Mouse (Mus musculus): Measurements from ENCODE around the gene Snx14. TPM values are rescaled to one million over a fixed set of nuclear protein-coding genes. Genes with fewer than 3 reads are reported as not detected.
A peak's percentile ranks its signal among the peaks of the same experiment; 100 is the strongest.

Snx14 gene
- polyA plus RNA-seq, 1 experiment from 2014 or later, result 19.6 TPM

GRCm38 (mm10) chr9:88404515-88404914 is 34.2 kb downstream of the Snx14 start:
- peak overlapping the region; percentile 31; the same call in 1 of the 2 replicates for H3K4me2 ChIP-seq
- WGBS, result 69% methylated on average over 6 of the region's 6 CpGs
- H3K27me3 ChIP-seq (replicated peaks; ENCODE audit: control insufficient read depth, insufficient read depth, low read length), result no peaks in the 10 kb centered on the region
- H3K27ac ChIP-seq (ENCODE audit: low read depth, low read length), result no peak overlapping the region
- no peak overlapping the region for H3K9ac ChIP-seq (ENCODE audit: low read depth, low read length)
- H3K4me3 ChIP-seq (ENCODE audit: low read depth, low read length), result no peak overlapping the region
- peaks cover 8% of the 10 kb centered on the region; the same call in 1 of the 2 replicates for H3K36me3 ChIP-seq (ENCODE audit: control insufficient read depth, insufficient read depth, low read length)
- ATAC-seq (replicated peaks; ENCODE audit: low FRiP score) (no peak), DNase-seq (ENCODE audit: low spot score) (no peak)
- H3K4me1 ChIP-seq (replicated peaks; ENCODE audit: control insufficient read depth, insufficient read depth, low read length), result no peaks in the 10 kb centered on the region
- H3K9me3 ChIP-seq (ENCODE audit: control insufficient read depth, low read length), result no peaks in the 10 kb centered on the region

- no peaks in the 10 kb centered on the region for H3K27me3 ChIP-seq (replicated peaks; ENCODE audit: control insufficient read depth, insufficient read depth, low read length)
- no peak overlapping the region for H3K4me3 ChIP-seq (ENCODE audit: low read depth, low read length)
- H3K9me3 ChIP-seq (ENCODE audit: control insufficient read depth, low read length), result no peaks in the 10 kb centered on the region
- peak overlapping the region; percentile 31; the same call in 1 of the 2 replicates for H3K4me2 ChIP-seq
- DNase-seq (ENCODE audit: low spot score) (no peak), ATAC-seq (replicated peaks; ENCODE audit: low FRiP score) (peak; percentile 92)
- WGBS, result 40% methylated on average over 10 of the region's 10 CpGs
- H3K36me3 ChIP-seq (ENCODE audit: control insufficient read depth, insufficient read depth, low read length), result peaks cover 6% of the 10 kb centered on the region; the same call in 1 of the 2 replicates
- H3K27ac ChIP-seq (ENCODE audit: low read depth, low read length), result no peak overlapping the region
- no peak overlapping the region for H3K9ac ChIP-seq (ENCODE audit: low read depth, low read length)
- H3K4me1 ChIP-seq (replicated peaks; ENCODE audit: control insufficient read depth, insufficient read depth, low read length), result no peaks in the 10 kb centered on the region
These were observed 34.7 kb downstream of the Snx14 start for GRCm38 (mm10) chr9:88404088-88404487.

- H3K4me3 ChIP-seq (ENCODE audit: low read depth, low read length), result no peak overlapping the region
- H3K9me3 ChIP-seq (ENCODE audit: control insufficient read depth, low read length), result no peaks in the 10 kb centered on the region
- WGBS, result 70% methylated on average over 1 of the region's 1 CpGs
- no peaks in the 10 kb centered on the region for H3K27me3 ChIP-seq (replicated peaks; ENCODE audit: control insufficient read depth, insufficient read depth, low read length)
- no peak overlapping the region for H3K27ac ChIP-seq (ENCODE audit: low read depth, low read length)
- ATAC-seq (replicated peaks; ENCODE audit: low FRiP score), result no peak
- peaks cover 9% of the 10 kb centered on the region; the same call in 1 of the 2 replicates for H3K36me3 ChIP-seq (ENCODE audit: control insufficient read depth, insufficient read depth, low read length)
- H3K4me2 ChIP-seq, result no peak overlapping the region
- no peaks in the 10 kb centered on the region for H3K4me1 ChIP-seq (replicated peaks; ENCODE audit: control insufficient read depth, insufficient read depth, low read length)
- no peak overlapping the region for H3K9ac ChIP-seq (ENCODE audit: low read depth, low read length)
- DNase-seq (ENCODE audit: low spot score), result no peak
These were observed 40.3 kb downstream of the Snx14 start for GRCm38 (mm10) chr9:88398461-88398860.

GRCm38 (mm10) chr9:88394852-88395251 is 43.9 kb downstream of the Snx14 start:
- Histone ChIP-seq H3K9me3 (ENCODE audit: control insufficient read depth, low read length) (no peaks in the 10 kb centered on the region), H3K9ac (ENCODE audit: low read depth, low read length) (no peak overlapping the region), H3K36me3 (ENCODE audit: control insufficient read depth, insufficient read depth, low read length) (peaks cover 11% of the 10 kb centered on the region; the same call in 1 of the 2 replicates), H3K4me3 (ENCODE audit: low read depth, low read length) (no peak overlapping the region), H3K4me1 (replicated peaks; ENCODE audit: control insufficient read depth, insufficient read depth, low read length) (no peaks in the 10 kb centered on the region), H3K27ac (ENCODE audit: low read depth, low read length) (no peak overlapping the region), H3K27me3 (replicated peaks; ENCODE audit: control insufficient read depth, insufficient read depth, low read length) (no peaks in the 10 kb centered on the region), H3K4me2 (no peak overlapping the region)
- WGBS, result 85% methylated on average over 8 of the region's 8 CpGs
- no peak for ATAC-seq (replicated peaks; ENCODE audit: low FRiP score)
- DNase-seq (ENCODE audit: low spot score), result no peak

GRCm38 (mm10) chr9:88388826-88389225 is 49.9 kb downstream of the Snx14 start:
- H3K9me3 ChIP-seq (ENCODE audit: control insufficient read depth, low read length), result no peaks in the 10 kb centered on the region
- 89% methylated on average over 5 of the region's 5 CpGs for WGBS
- ATAC-seq (replicated peaks; ENCODE audit: low FRiP score), result no peak

GRCm38 (mm10) chr9:88380542-88380941 is 58.2 kb downstream of the Snx14 start:
- WGBS, result 62% methylated on average over 1 of the region's 1 CpGs
- no peak for ATAC-seq (replicated peaks; ENCODE audit: low FRiP score)
- H3K9ac ChIP-seq (ENCODE audit: low read depth, low read length), result no peak overlapping the region
- DNase-seq (ENCODE audit: low spot score), result no peak
- no peaks in the 10 kb centered on the region for H3K27me3 ChIP-seq (replicated peaks; ENCODE audit: control insufficient read depth, insufficient read depth, low read length)
- H3K4me2 ChIP-seq, result no peak overlapping the region
- H3K4me3 ChIP-seq (ENCODE audit: low read depth, low read length), result no peak overlapping the region
- H3K27ac ChIP-seq (ENCODE audit: low read depth, low read length), result no peak overlapping the region
- no peaks in the 10 kb centered on the region for H3K4me1 ChIP-seq (replicated peaks; ENCODE audit: control insufficient read depth, insufficient read depth, low read length)
- H3K36me3 ChIP-seq (ENCODE audit: control insufficient read depth, insufficient read depth, low read length), result peaks cover 2% of the 10 kb centered on the region; the same call in 1 of the 2 replicates
- no peaks in the 10 kb centered on the region for H3K9me3 ChIP-seq (ENCODE audit: control insufficient read depth, low read length)

More at GRCm38 (mm10) chr9:88388826-88389225, 49.9 kb downstream of the Snx14 start:
- Histone ChIP-seq H3K4me3 (ENCODE audit: low read depth, low read length) (no peak overlapping the region), H3K27ac (ENCODE audit: low read depth, low read length) (no peak overlapping the region), H3K27me3 (replicated peaks; ENCODE audit: control insufficient read depth, insufficient read depth, low read length) (no peaks in the 10 kb centered on the region), H3K4me1 (replicated peaks; ENCODE audit: control insufficient read depth, insufficient read depth, low read length) (no peaks in the 10 kb centered on the region), H3K9ac (ENCODE audit: low read depth, low read length) (no peak overlapping the region), H3K36me3 (ENCODE audit: control insufficient read depth, insufficient read depth, low read length) (peaks cover 6% of the 10 kb centered on the region; the same call in 1 of the 2 replicates), H3K4me2 (no peak overlapping the region)
- no peak for DNase-seq (ENCODE audit: low spot score)

- Histone ChIP-seq H3K27me3 (replicated peaks; ENCODE audit: control insufficient read depth, insufficient read depth, low read length) (no peaks in the 10 kb centered on the region), H3K4me2 (no peak overlapping the region), H3K4me3 (ENCODE audit: low read depth, low read length) (no peak overlapping the region), H3K9ac (ENCODE audit: low read depth, low read length) (no peak overlapping the region), H3K36me3 (ENCODE audit: control insufficient read depth, insufficient read depth, low read length) (peaks cover 2% of the 10 kb centered on the region; the same call in 1 of the 2 replicates), H3K27ac (ENCODE audit: low read depth, low read length) (no peak overlapping the region), H3K9me3 (ENCODE audit: control insufficient read depth, low read length) (no peaks in the 10 kb centered on the region), H3K4me1 (replicated peaks; ENCODE audit: control insufficient read depth, insufficient read depth, low read length) (no peaks in the 10 kb centered on the region)
- ATAC-seq (replicated peaks; ENCODE audit: low FRiP score) (peak; percentile 63), DNase-seq (ENCODE audit: low spot score) (no peak)
- WGBS, result 45% methylated on average over 7 of the region's 7 CpGs
These were observed 58.7 kb downstream of the Snx14 start for GRCm38 (mm10) chr9:88380076-88380475.

- no peaks in the 10 kb centered on the region for H3K4me1 ChIP-seq (replicated peaks; ENCODE audit: control insufficient read depth, insufficient read depth, low read length)
- H3K4me2 ChIP-seq, result no peak overlapping the region
- H3K9me3 ChIP-seq (ENCODE audit: control insufficient read depth, low read length), result no peaks in the 10 kb centered on the region
- H3K27ac ChIP-seq (ENCODE audit: low read depth, low read length), result no peak overlapping the region
- H3K9ac ChIP-seq (ENCODE audit: low read depth, low read length), result no peak overlapping the region
- H3K27me3 ChIP-seq (replicated peaks; ENCODE audit: control insufficient read depth, insufficient read depth, low read length), result no peaks in the 10 kb centered on the region
- DNase-seq (ENCODE audit: low spot score) (no peak), ATAC-seq (replicated peaks; ENCODE audit: low FRiP score) (no peak)
- peaks cover 5% of the 10 kb centered on the region; the same call in 1 of the 2 replicates for H3K36me3 ChIP-seq (ENCODE audit: control insufficient read depth, insufficient read depth, low read length)
- WGBS, result 56% methylated on average over 3 of the region's 3 CpGs
- H3K4me3 ChIP-seq (ENCODE audit: low read depth, low read length), result no peak overlapping the region
These were observed 59.7 kb downstream of the Snx14 start for GRCm38 (mm10) chr9:88379057-88379456.

GRCm38 (mm10) chr9:88377483-88377882 is 61.3 kb downstream of the Snx14 start:
- Histone ChIP-seq H3K27me3 (replicated peaks; ENCODE audit: control insufficient read depth, insufficient read depth, low read length) (no peaks in the 10 kb centered on the region), H3K9ac (ENCODE audit: low read depth, low read length) (no peak overlapping the region), H3K4me3 (ENCODE audit: low read depth, low read length) (no peak overlapping the region), H3K27ac (ENCODE audit: low read depth, low read length) (no peak overlapping the region), H3K4me1 (replicated peaks; ENCODE audit: control insufficient read depth, insufficient read depth, low read length) (no peaks in the 10 kb centered on the region), H3K9me3 (ENCODE audit: control insufficient read depth, low read length) (no peaks in the 10 kb centered on the region), H3K36me3 (ENCODE audit: control insufficient read depth, insufficient read depth, low read length) (peaks cover 5% of the 10 kb centered on the region; the same call in 1 of the 2 replicates), H3K4me2 (no peak overlapping the region)
- DNase-seq (ENCODE audit: low spot score), result no peak
- ATAC-seq (replicated peaks; ENCODE audit: low FRiP score), result no peak
- 73% methylated on average over 5 of the region's 5 CpGs for WGBS

Data from liver, embryonic 11.5 days (tissue).